Mouse (Mus musculus) retina, adult 2 months (tissue): Measurements from ENCODE around the gene Usp29.
"Not testable (repeated sequence)": the region's sequence is repeated elsewhere in the genome, so short reads cannot be mapped to it uniquely, and the experiment has no call there.

ENCODE experiments used
- DNase-seq: peaks from one replicate; pipeline ENCODE4 v3.0.0-alpha.2; 2012; ENCODE audit warnings: low read depth, low spot score

Usp29 gene

DNA sequence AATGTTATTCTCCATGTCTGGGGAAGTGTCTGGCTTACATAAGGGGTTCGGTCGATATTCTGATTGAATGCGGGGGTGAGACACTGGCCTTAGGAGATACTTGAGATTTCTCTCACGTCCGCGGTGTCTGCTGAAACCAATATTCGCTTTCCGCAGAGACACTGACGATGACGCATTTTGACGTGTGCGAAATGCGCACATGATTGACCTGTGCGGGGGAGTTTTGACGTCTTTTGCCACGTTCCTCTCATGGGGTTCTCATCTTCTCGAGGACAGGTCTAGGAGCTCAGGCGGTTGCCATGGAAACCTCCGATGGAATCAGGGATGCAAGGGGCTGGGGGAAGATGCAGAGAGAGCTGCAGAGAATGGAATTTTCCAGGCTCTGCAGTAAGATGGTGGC lies 144.1 kb downstream of the Usp29 start:
- no peak for DNase-seq

DNA sequence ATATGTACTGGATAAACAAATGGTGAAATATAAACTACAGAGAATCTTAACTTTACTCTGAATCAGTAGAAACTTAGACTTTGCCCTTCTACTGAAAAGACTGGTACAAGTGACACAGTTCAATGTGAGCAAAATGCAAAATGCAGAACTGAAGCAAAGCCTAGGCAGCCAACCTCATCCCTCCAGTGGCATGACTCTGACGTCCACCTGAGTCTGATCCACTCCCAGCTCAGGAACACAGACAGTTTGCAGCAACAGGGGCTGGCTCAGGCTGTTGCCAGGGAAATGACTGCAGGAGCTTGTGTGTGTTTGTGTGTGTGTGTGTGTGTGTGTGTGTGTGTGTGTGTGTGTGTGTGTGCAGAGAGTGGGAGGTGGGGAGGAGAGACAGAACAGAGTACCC lies 147.8 kb downstream of the Usp29 start:
- DNase-seq, result no peak

- DNase-seq, result not testable (repeated sequence)
Observed at GRCm38 (mm10) chr7:6878849-6879248, 148.5 kb downstream of the Usp29 start.

GRCm38 (mm10) chr7:6879512-6880164 lies 149.3 kb downstream of the Usp29 start:
- no peak for DNase-seq

DNA sequence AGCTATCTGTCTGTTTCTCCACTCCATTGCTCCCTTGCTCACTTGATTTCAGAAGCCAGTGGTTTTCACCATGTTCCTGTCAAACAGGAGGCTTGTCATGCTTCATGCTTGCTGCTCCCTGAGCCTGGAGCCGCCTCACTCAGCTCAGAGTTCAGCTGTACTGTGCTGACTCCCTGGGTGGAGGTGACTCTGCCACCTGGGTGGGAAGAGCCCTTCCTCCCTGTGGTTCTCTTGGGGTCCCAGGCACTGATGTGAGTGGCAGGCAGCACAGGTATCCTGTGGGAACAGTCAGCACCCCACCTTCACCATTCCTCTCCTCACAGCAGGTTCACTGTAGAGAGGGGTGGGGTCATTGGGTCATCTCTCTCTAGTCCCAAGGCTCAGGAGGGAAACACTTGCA lies 150.5 kb downstream of the Usp29 start:
- DNase-seq, result not testable (repeated sequence)

GRCm38 (mm10) chr7:6881473-6882046 lies 151.2 kb downstream of the Usp29 start:
- DNase-seq, result no peak

DNA sequence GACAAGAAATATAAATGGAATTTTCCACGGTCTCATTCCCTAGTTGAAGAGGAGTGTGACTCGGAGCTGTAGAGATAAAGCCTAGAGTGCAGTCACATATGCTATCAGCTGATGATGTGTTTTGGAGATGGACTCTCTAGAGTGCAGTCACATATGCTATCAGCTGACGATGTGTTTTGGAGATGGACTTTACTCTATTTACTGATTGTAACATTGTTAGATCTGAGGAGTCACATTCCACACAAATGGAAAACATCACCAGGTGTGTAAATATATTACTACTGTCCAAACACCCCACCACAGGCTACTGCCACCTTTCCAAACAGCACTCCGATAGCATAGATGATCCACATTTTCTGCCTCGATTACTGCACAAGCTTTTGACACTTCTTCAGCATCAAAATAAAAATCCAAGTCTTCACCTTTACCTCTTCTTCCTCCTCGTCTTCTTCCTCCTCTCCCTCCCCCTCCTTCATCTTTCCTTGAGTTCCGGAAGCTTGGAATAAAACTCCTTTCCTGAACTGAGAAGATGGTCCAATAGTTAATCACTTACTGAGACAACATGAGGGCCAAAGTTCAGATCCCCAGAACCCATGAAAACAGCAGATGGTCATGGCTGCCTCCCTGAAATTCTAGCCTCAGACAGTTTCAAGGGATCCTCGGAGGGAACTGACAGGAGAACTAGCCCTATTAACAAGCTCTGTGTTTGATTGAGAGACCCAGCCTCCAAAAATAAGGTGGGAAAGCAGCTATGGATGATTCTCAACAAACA lies 153.2 kb downstream of the Usp29 start:
- no peak for DNase-seq

DNA sequence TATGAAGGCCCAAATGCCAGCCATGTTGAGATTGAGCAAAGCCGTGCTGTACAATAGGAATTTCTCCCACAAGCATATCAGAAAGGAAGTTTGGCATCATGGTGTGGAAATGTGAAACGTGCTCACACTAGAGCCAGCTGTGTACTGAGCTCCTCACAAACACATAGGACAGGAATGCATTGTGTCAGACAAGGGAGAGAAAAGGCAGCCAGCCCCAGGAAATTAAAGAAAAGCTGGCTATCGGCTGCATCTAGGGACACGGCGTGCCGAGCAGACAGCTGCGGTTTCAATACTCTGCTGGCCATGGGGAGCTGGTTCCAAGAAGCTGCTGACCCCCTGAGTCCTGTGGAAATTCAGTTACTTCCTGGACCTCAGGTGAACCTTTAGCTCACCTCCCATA lies 155.0 kb downstream of the Usp29 start:
- no peak for DNase-seq

DNA sequence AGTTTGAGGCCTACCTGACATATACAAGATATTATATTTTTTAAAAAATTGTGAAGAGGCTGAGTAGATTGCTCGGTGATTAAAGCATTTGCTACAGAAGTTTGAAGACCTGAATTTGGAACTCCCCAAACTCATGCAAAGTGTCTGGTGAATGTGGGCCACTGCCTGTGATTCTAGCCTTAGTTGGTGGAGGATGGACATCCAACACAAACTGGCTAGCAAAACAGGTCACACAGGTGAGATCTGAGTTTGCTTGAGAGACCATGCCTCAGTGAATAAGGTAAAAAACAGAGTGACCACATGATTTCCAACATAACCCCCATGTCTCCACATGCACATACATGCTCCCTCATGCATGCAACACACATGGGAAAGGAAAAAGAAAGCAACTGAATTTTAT lies 156.5 kb downstream of the Usp29 start:
- no peak for DNase-seq

DNA sequence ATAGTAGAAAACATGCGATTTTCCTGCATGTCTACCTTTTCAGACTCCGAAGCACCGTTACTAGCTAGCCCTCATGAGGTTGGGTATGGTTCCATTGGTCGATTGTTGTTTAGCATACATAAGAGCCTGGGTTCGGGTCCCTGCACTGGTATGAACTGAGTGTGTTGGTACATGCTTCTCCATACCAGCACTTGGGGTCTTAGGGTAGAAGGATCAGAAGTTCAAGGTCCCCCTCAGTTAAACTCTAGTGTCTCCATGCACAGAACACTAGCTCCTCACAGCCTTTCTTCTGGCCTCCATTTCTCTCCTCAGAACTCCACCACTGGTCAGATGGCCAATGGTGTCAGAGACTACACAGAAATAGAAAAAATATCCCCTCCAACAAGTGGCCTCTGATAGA lies 159.5 kb downstream of the Usp29 start:
- no peak for DNase-seq

DNA sequence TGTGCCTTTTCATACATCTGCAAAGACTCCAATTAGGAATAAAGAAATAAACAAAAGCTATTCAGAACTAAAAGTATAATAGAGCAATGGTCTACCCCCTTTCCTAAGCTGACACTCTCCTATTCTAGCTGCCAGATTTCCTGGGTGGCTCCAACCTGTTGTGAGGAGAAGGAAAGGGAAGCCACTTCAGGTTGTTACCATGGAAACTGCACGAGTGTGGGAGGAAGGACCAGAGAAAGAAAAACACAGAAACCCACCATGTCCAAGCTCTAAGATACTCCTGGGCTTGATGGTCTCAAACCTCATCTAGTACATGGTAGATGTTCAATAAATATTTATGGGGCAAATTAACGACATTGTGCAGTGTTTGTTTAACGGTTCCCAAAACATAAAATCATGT lies 160.8 kb downstream of the Usp29 start:
- DNase-seq, result no peak

DNA sequence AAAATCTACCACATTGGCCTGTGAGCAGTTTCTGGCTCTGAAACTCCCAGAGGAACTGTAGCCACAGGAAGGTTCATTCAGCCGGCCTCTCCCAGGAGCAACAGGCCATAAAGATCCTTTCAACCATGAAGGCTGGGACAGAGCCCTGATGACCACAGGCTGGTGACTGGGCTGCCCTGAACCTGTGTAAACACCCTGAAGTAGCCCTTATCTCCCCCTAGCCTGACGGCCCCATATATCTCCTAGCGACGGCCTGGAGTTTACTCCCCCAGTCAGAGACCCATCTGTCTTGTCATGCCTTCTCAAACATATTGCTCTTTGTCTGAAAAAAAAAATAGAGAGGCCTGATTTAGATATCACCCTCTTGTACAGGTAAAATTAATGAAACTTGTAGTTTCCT lies 166.6 kb downstream of the Usp29 start:
- not testable (repeated sequence) for DNase-seq

- DNase-seq, result no peak
Observed at GRCm38 (mm10) chr7:6900672-6901071, 170.3 kb downstream of the Usp29 start.

- DNase-seq, result no peak
Observed at GRCm38 (mm10) chr7:6903489-6903888, 173.1 kb downstream of the Usp29 start.

GRCm38 (mm10) chr7:6910527-6910926 lies 180.1 kb downstream of the Usp29 start:
- no peak for DNase-seq

DNA sequence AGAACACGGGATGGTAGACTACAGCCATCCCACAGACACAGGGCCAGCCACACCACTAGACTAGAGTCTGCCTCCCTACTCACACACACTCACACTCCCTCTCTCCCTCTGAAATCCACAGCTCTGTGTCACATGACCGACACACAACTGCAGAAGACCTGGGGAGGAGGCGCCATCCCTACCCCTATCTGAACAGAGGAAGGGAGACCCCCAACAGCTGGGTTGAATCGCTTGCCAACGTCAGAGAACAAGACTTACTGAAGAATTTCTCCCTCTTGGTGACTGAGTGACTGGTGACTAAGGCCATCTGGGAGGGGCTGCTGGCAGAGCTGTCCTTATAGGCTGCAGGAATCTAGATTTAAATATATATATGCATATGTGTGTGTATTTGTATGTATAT lies 181.4 kb downstream of the Usp29 start:
- DNase-seq, result no peak

DNA sequence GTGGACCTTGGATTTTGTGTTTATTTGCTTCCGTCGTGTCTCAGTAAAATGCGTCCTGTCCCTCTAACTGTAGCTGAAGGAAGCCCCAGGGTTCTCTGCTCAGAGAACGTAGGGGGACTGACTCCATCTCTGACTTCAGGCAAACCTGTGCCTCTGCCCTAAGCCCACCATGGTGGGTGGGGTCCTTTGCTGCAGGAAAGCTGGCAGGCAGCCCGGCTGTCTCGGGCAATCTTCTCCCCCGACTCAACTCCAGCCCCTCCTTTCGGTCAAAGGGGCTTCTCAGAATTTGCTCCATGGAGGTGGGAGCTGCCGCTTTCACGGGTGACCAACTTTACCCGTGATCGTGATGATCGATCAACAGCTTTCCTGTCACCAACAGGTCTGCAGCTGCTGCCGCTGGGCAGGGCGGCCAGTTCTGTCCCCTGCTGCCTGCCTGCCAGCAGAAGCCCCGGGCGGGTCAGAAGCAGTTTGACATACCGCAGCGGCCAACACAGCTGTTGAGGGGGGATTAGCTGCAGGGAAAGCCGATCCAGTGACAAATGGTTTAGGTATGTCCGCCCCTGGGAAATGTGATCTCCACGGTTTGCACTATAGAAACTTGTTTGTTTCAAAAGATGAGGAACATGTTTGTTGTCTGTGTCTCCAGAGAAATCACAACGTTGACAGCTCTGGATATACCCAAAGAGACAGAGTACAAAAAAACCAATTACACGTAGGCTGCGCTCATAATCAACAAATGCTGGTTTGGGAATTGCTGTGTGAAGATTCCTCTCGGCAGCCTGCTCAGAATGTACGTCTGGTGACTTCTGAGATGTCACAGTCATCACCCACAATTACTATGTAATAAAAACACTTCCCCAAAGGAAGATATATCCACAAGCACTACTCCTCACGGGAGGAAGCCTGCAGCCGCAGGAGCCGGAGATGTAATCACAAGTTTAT lies 183.3 kb downstream of the Usp29 start:
- no peak for DNase-seq

DNA sequence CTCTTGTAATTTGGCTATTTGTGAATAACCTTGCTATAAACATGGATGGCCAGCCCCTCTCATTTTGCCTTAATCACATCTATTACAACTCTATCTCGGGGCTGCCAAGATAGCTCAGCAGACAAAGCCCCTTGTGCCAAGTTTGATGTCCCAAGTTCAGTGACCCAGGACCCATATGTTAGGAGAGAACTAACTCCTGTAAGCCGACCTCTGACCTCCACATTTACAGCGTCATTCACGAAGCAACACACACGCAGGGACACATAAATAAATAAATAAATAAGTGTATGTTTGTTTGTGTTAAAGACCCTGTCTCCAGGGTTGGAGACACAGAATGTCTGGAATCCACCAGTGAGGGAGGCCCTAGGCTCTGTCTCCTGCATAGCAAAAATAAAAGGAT lies 186.7 kb downstream of the Usp29 start:
- no peak for DNase-seq

GRCm38 (mm10) chr7:6918267-6918666 lies 187.9 kb downstream of the Usp29 start:
- peak; percentile 63 for DNase-seq

DNA sequence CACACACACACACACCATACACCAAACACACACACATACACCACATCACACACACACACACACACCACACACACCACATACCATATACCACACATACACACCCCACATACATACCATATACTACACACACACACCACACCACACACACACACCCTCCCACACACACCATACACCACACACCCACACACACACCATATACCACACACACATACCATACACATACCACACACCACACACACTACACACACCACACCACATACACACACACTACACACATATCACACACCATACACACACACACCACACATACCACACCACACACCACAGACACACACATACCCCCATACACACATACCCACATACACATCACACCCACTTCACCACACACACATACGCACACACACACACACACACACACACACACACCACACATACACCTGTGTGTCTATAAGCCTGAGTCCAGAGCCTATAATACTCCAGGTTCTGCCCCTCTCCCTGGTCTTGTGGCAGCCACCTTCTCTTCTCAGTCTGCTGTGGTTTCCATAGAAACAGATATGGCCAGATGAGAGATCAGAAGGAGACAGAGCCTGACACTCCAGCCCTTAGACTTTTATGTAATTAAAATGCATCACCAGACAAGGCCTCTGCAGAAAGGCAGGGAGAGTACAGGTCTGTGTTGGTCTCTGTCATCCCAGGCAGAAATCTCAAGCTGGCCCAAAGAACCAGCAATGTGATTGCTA lies 188.9 kb downstream of the Usp29 start:
- DNase-seq, result no peak

GRCm38 (mm10) chr7:6923515-6923914 lies 193.1 kb downstream of the Usp29 start:
- DNase-seq, result no peak
